Mouse (Mus musculus) myocyte (in vitro differentiated cells): ENCODE data around the gene Ctdsp2. TPM values are rescaled to one million over a fixed set of nuclear protein-coding genes. Genes with fewer than 3 reads are reported as not detected.

Experiments used
- H3K27me3 ChIP-seq: one replicate; pipeline ENCODE4 v1.6.1; 2011; ENCODE audit not compliant: control insufficient read depth, insufficient read depth, insufficient read length
- H3K36me3 ChIP-seq: one replicate; pipeline ENCODE4 v1.6.1; 2011; ENCODE audit not compliant: control insufficient read depth, insufficient read depth
- H3K4me2 ChIP-seq: one replicate; pipeline ENCODE4 v1.6.1; 2011; ENCODE audit warnings: low read depth, control low read depth
- H3K4me3 ChIP-seq: one replicate; pipeline ENCODE4 v1.5.1; 2011; ENCODE audit warnings: mild to moderate bottlenecking, control low read depth, moderate library complexity
- H3K79me2 ChIP-seq: one replicate; pipeline ENCODE4 v1.6.1; 2011; ENCODE audit not compliant: control insufficient read depth, insufficient read depth
- H3ac ChIP-seq: one replicate; pipeline ENCODE4 v1.6.1; 2011; ENCODE audit not compliant: control insufficient read depth, insufficient read length
- CEBPB ChIP-seq: IDR thresholded peaks from 2 replicates; pipeline ENCODE4 v1.6.1; 2011; ENCODE audit warnings: mild to moderate bottlenecking, moderate library complexity; ENCODE audit not compliant: poor library complexity, insufficient read depth, severe bottlenecking
- E2F4 ChIP-seq: IDR thresholded peaks from one replicate; pipeline ENCODE4 v1.6.1; 2011; ENCODE audit warnings: mild to moderate bottlenecking, control low read depth, moderate library complexity; ENCODE audit not compliant: insufficient read depth
- MAX ChIP-seq: IDR thresholded peaks from one replicate; pipeline ENCODE4 v1.6.1; 2011; ENCODE audit warnings: low read depth, mild to moderate bottlenecking, control low read depth
- MYOD1 ChIP-seq, 3 experiments: IDR thresholded peaks; one replicate each; pipeline ENCODE4 v1.6.1; 2011; ENCODE audit warnings: control low read depth in 2 of 3, low read depth in 2 of 3, mild to moderate bottlenecking in 2 of 3, moderate library complexity in 1 of 3; ENCODE audit not compliant: insufficient read length in 2 of 3, control insufficient read depth in 1 of 3
- MYOG ChIP-seq, 3 experiments: IDR thresholded peaks; one replicate each; pipeline ENCODE4 v1.6.1; 2011; ENCODE audit warnings: control low read depth in 2 of 3, low read depth in 2 of 3, mild to moderate bottlenecking in 2 of 3; ENCODE audit not compliant: insufficient read length in 2 of 3, control insufficient read depth in 1 of 3, insufficient read depth in 1 of 3
- POLR2A ChIP-seq: IDR thresholded peaks from one replicate; pipeline ENCODE4 v1.6.1; 2011; ENCODE audit warnings: low read depth, mild to moderate bottlenecking, control low read depth, moderate library complexity; ENCODE audit not compliant: insufficient read length
- POLR2AphosphoS2 ChIP-seq: IDR thresholded peaks from one replicate; pipeline ENCODE4 v1.6.1; 2011; ENCODE audit warnings: low read depth, control low read depth; ENCODE audit not compliant: insufficient read length
- REST ChIP-seq: IDR thresholded peaks from one replicate; pipeline ENCODE4 v1.6.1; 2011; ENCODE audit warnings: mild to moderate bottlenecking, control low read depth, moderate library complexity; ENCODE audit not compliant: insufficient read depth, insufficient read length
- SRF ChIP-seq: IDR thresholded peaks from one replicate; pipeline ENCODE4 v1.6.1; 2011; ENCODE audit warnings: low read depth; ENCODE audit not compliant: control insufficient read depth, insufficient read length
- TCF12 ChIP-seq: IDR thresholded peaks from one replicate; pipeline ENCODE4 v1.6.1; 2011; ENCODE audit warnings: mild to moderate bottlenecking, control low read depth; ENCODE audit not compliant: poor library complexity, insufficient read depth, severe bottlenecking
- TCF3 ChIP-seq: IDR thresholded peaks from one replicate; pipeline ENCODE4 v1.6.1; 2011; ENCODE audit warnings: low read depth, control low read depth; ENCODE audit not compliant: insufficient read length
- USF1 ChIP-seq: IDR thresholded peaks from one replicate; pipeline ENCODE4 v1.6.1; 2011; ENCODE audit warnings: low read depth, mild to moderate bottlenecking, control low read depth, moderate library complexity
- polyA plus RNA-seq: library from polyadenylated mRNA; unstranded; fragments of >200 nt; fragmentation: generic; extraction: Trizol; gene quantifications from one replicate; pipeline ENCODE4 v1.2.1, GENCODE M21; 2012; ENCODE audit warnings: missing spikeins

The Ctdsp2 gene
- polyA plus RNA-seq, 1 experiment = 65.0 TPM

- Histone ChIP-seq H3K36me3 (no peaks in the 10 kb centered on the region), H3K4me2 (peak overlapping the region; percentile 84), H3K27me3 (no peaks in the 10 kb centered on the region), H3K4me3 (no peak overlapping the region), H3ac (no peak overlapping the region), H3K79me2 (peaks cover 98% of the 10 kb centered on the region)
- TF ChIP-seq CEBPB (no peak), SRF (no peak), MYOG (IDR thresholded peaks at IDR 0.05; ENCODE audit: control insufficient read depth in 1 of 3, insufficient read depth in 1 of 3, insufficient read length in 2 of 3, low read depth in 2 of 3) (peak in 1 of 3 experiments; percentile 72), TCF3 (no peak), MYOD1 (IDR thresholded peaks at IDR 0.05; ENCODE audit: control insufficient read depth in 1 of 3, insufficient read length in 2 of 3, low read depth in 2 of 3) (peak in 1 of 3 experiments; percentile 63), REST (no peak), POLR2AphosphoS2 (no peak), E2F4 (no peak), USF1 (no peak), POLR2A (no peak), TCF12 (no peak), MAX (no peak)
Measured at GRCm38 (mm10) chr10:126984189-126985004, 5.9 kb downstream of the Ctdsp2 start.

GRCm38 (mm10) chr10:126985127-126985526 lies 6.6 kb downstream of the Ctdsp2 start:
- peaks cover 99% of the 10 kb centered on the region for H3K79me2 ChIP-seq
- H3K4me3 ChIP-seq = no peak overlapping the region
- H3K4me2 ChIP-seq = no peak overlapping the region
- TF ChIP-seq REST (no peak), USF1 (no peak), TCF3 (no peak), CEBPB (no peak), SRF (no peak), POLR2AphosphoS2 (no peak), E2F4 (no peak), MAX (no peak), TCF12 (no peak), MYOD1 (IDR thresholded peaks at IDR 0.05; ENCODE audit: control insufficient read depth in 1 of 3, insufficient read length in 2 of 3, low read depth in 2 of 3) (no peak)
- no peak overlapping the region for H3ac ChIP-seq
- H3K27me3 ChIP-seq = no peaks in the 10 kb centered on the region
- no peaks in the 10 kb centered on the region for H3K36me3 ChIP-seq

- Histone ChIP-seq H3K4me2 (no peak overlapping the region), H3K79me2 (peaks cover 99% of the 10 kb centered on the region), H3K4me3 (no peak overlapping the region), H3K36me3 (no peaks in the 10 kb centered on the region), H3K27me3 (no peaks in the 10 kb centered on the region), H3ac (no peak overlapping the region)
- no peak for TF ChIP-seq REST
- no peak for TF ChIP-seq TCF12
- TF ChIP-seq USF1 = no peak
- TF ChIP-seq MAX = no peak
- TF ChIP-seq CEBPB = no peak
- TF ChIP-seq TCF3 = no peak
- no peak for TF ChIP-seq MYOG (IDR thresholded peaks at IDR 0.05; ENCODE audit: control insufficient read depth in 1 of 3, insufficient read depth in 1 of 3, insufficient read length in 2 of 3, low read depth in 2 of 3)
- TF ChIP-seq E2F4 = no peak
- TF ChIP-seq MYOD1 (IDR thresholded peaks at IDR 0.05; ENCODE audit: control insufficient read depth in 1 of 3, insufficient read length in 2 of 3, low read depth in 2 of 3) = no peak
- TF ChIP-seq POLR2AphosphoS2 = no peak
- TF ChIP-seq SRF = no peak
- TF ChIP-seq POLR2A = no peak
Measured at GRCm38 (mm10) chr10:126985579-126985978, 7.1 kb downstream of the Ctdsp2 start.

GRCm38 (mm10) chr10:126986541-126986961 lies 8.0 kb downstream of the Ctdsp2 start:
- H3K27me3 ChIP-seq = no peaks in the 10 kb centered on the region
- peaks cover 99% of the 10 kb centered on the region for H3K79me2 ChIP-seq
- no peak overlapping the region for H3K4me2 ChIP-seq
- H3K36me3 ChIP-seq = no peaks in the 10 kb centered on the region
- TF ChIP-seq USF1 (no peak), POLR2AphosphoS2 (no peak), E2F4 (no peak)
- no peak overlapping the region for H3ac ChIP-seq
- no peak overlapping the region for H3K4me3 ChIP-seq
